In genomic region chr9:72563277-72563676, GRCm38 (mm10) we compare ENCODE assay signal across 20 mouse cellular contexts. TPM values are rescaled to one million over a fixed set of nuclear protein-coding genes. Genes with fewer than 3 reads are reported as not detected.
A peak's percentile ranks its signal among the peaks of the same experiment; 100 is the strongest.
DNase-seq lines count a peak whose midpoint lies in the region; ATAC-seq lines count a peak whose summit lies in the region.
"Had no signal": no experiment of that assay in that cellular context is flagged by ENCODE, and none has a peak within 500 bp of the region (broad histone marks: within the 10 kb centered on the region; RNA-seq: fewer than 3 reads in every experiment).

No protein-coding gene starts in this region.

- peak; percentile 82 for ATAC-seq in liver, embryonic 12.5 days
- peak; percentile 47 for ATAC-seq in liver, embryonic 15.5 days (ENCODE audit: insufficient read depth)
- ATAC-seq: forebrain, embryonic 14.5 days; forebrain, postnatal 0 days; Patski had no signal

- 40% methylated on average over 3 of the region's 3 CpGs for WGBS in liver, embryonic 12.5 days (ENCODE audit: insufficient replicate concordance)
- WGBS in liver, embryonic 15.5 days (ENCODE audit: insufficient replicate concordance) = 40% methylated on average over 3 of the region's 3 CpGs

- H3K4me2 ChIP-seq in liver, embryonic 12.5 days = no peak overlapping the region
- H3K4me2 ChIP-seq in liver, embryonic 15.5 days = no peak overlapping the region
- H3K4me2 ChIP-seq: heart, embryonic 11.5 days; hindbrain, embryonic 12.5 days; hindbrain, embryonic 15.5 days had no signal

- peaks cover 13% of the 10 kb centered on the region for H3K4me1 ChIP-seq in liver, embryonic 12.5 days
- peaks cover 6% of the 10 kb centered on the region for H3K4me1 ChIP-seq in liver, embryonic 15.5 days (replicated peaks)
- H3K4me1 ChIP-seq: hindbrain, embryonic 12.5 days; hindbrain, embryonic 15.5 days had no signal

- H3K36me3 ChIP-seq in liver, embryonic 12.5 days = no peaks in the 10 kb centered on the region
- no peaks in the 10 kb centered on the region for H3K36me3 ChIP-seq in liver, embryonic 15.5 days (replicated peaks)
- H3K36me3 ChIP-seq: hindbrain, embryonic 12.5 days; hindbrain, embryonic 15.5 days had no signal

- H3K27ac ChIP-seq in liver, embryonic 12.5 days = peak overlapping the region; percentile 23; the same call in 1 of the 2 replicates
- H3K27ac ChIP-seq in liver, embryonic 15.5 days (replicated peaks) = no peak overlapping the region
- H3K27ac ChIP-seq: gastrocnemius, adult 2 months; hindbrain, embryonic 12.5 days; hindbrain, embryonic 15.5 days had no signal

- peak; percentile 34 for DNase-seq in c-Kit-positive CD71-positive TER-119-positive erythroid progenitor cells, embryonic 14.5 days (ENCODE audit: low spot score)
- no peak for DNase-seq in kidney, postnatal 25 days
- no peak for DNase-seq in ovary, adult 18-20 months (ENCODE audit: low spot score)
- DNase-seq in adrenal gland, postnatal 14 days = no peak
- DNase-seq in ovary, postnatal 10 days (ENCODE audit: low spot score) = no peak
- DNase-seq: adrenal gland, postnatal 10 days; cerebellum, adult 18-20 months; cerebellum, adult 9-10 months; cerebellum, postnatal 14 days; forebrain, postnatal 0 days; gastrocnemius, adult 2 months; gastrocnemius, postnatal 14 days; heart, adult 11 months had no signal

- H3K9ac ChIP-seq in liver, embryonic 12.5 days = no peak overlapping the region
- H3K9ac ChIP-seq in liver, embryonic 15.5 days = no peak overlapping the region
- H3K9ac ChIP-seq: forebrain, postnatal 0 days; hindbrain, embryonic 12.5 days; hindbrain, embryonic 15.5 days had no signal

- H3K9me3 ChIP-seq in liver, embryonic 12.5 days (replicated peaks) = no peaks in the 10 kb centered on the region
- H3K9me3 ChIP-seq in liver, embryonic 15.5 days (replicated peaks) = no peaks in the 10 kb centered on the region
- H3K9me3 ChIP-seq: hindbrain, embryonic 12.5 days; hindbrain, embryonic 15.5 days had no signal

- no peak overlapping the region for H3K4me3 ChIP-seq in liver, embryonic 12.5 days
- H3K4me3 ChIP-seq in liver, embryonic 15.5 days (replicated peaks) = no peak overlapping the region
- H3K4me3 ChIP-seq: gastrocnemius, adult 2 months; hindbrain, embryonic 12.5 days; hindbrain, embryonic 15.5 days had no signal

- H3K27me3 ChIP-seq in liver, embryonic 12.5 days (replicated peaks) = no peaks in the 10 kb centered on the region
- H3K27me3 ChIP-seq in liver, embryonic 15.5 days = no peaks in the 10 kb centered on the region
- H3K27me3 ChIP-seq: hindbrain, embryonic 12.5 days; hindbrain, embryonic 15.5 days; Patski had no signal

RNA-seq across cellular contexts. Expression of gene Rfx7, which starts 31.2 kb away (rescaled TPM):
- polyA plus RNA-seq in liver, embryonic 12.5 days (2016; fragmentation: Nextera tagmentation; extraction: Ambion mirVana) = 5.7 and 7.0 TPM in 2 replicates
- 2.3 TPM in 2 replicates for polyA plus RNA-seq in liver, embryonic 15.5 days (2015; fragmentation: Nextera tagmentation; extraction: Ambion mirVana)
- 22.4 and 26.7 TPM in 2 replicates for total RNA-seq in adrenal gland, postnatal 14 days (2021)
